ENCODE assay signal across 14 mouse cellular contexts in the genomic region with DNA sequence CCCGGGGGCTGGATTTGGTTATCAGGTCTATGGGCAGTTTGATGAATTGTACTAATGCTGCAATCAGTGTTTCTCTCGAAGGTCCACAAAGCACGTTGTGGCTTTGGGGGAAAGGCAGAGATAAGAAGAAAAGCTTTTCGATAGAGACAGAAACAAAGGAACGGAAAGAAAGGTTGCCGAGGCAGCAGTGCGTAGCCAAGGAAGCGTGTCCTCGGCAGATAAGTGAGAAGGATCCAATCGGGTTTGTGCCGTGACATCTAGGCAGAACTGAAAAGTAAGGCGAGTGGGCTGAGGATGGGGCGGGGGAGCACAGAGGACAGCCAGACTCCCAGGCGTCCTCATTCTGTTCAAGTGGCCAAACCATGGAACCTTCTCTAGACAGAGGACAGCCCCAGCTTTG.
A peak's percentile ranks its signal among the peaks of the same experiment; 100 is the strongest.
DNase-seq lines count a peak whose midpoint lies in the region; ATAC-seq and TF ChIP-seq lines count a peak whose summit lies in the region.
"Had no signal": no experiment of that assay in that cellular context is flagged by ENCODE, and none has a peak within 500 bp of the region (broad histone marks: within the 10 kb centered on the region; RNA-seq: fewer than 3 reads in every experiment).

No protein-coding gene starts in this region.

- no peaks in the 10 kb centered on the region for H3K9me3 ChIP-seq in intestine, postnatal 0 days (ENCODE audit: control insufficient read depth)
- H3K9me3 ChIP-seq in intestine, embryonic 15.5 days = no peaks in the 10 kb centered on the region
- H3K9me3 ChIP-seq in neural tube, embryonic 14.5 days (ENCODE audit: control insufficient read depth, low read length) = no peaks in the 10 kb centered on the region
- H3K9me3 ChIP-seq: embryonic facial prominence, embryonic 15.5 days had no signal

- no peak for DNase-seq in retina, postnatal 1 day
- no peak for DNase-seq in adrenal gland, postnatal 4 days (ENCODE audit: low spot score in 2 of 2)
- DNase-seq: cerebellum, postnatal 36 days; heart, adult 2 months; kidney, adult 11 months; right cerebral cortex, postnatal 14 days; thymus, postnatal 36 days had no signal

- H3K4me3 ChIP-seq in intestine, postnatal 0 days (ENCODE audit: low read depth, low read length) = no peak overlapping the region
- H3K4me3 ChIP-seq in intestine, embryonic 15.5 days (replicated peaks) = no peak overlapping the region
- H3K4me3 ChIP-seq in neural tube, embryonic 14.5 days (ENCODE audit: low read depth, low read length) = no peak overlapping the region
- H3K4me3 ChIP-seq: embryonic facial prominence, embryonic 15.5 days; heart, adult 2 months had no signal

- TF ChIP-seq CTCF in intestine, postnatal 0 days (IDR thresholded peaks at IDR 0.05; ENCODE audit: low read depth) = no peak

- H3K27me3 ChIP-seq in intestine, postnatal 0 days (replicated peaks; ENCODE audit: control insufficient read depth, insufficient read depth, low read length) = no peaks in the 10 kb centered on the region
- no peaks in the 10 kb centered on the region for H3K27me3 ChIP-seq in intestine, embryonic 15.5 days (replicated peaks)
- H3K27me3 ChIP-seq in neural tube, embryonic 14.5 days (ENCODE audit: control insufficient read depth, insufficient read depth, low read length) = no peaks in the 10 kb centered on the region
- H3K27me3 ChIP-seq: embryonic facial prominence, embryonic 15.5 days had no signal

- H3K9ac ChIP-seq in intestine, postnatal 0 days (ENCODE audit: low read depth, low read length) = no peak overlapping the region
- H3K9ac ChIP-seq in intestine, embryonic 15.5 days = no peak overlapping the region
- no peak overlapping the region for H3K9ac ChIP-seq in neural tube, embryonic 14.5 days (replicated peaks; ENCODE audit: low read depth, low read length)
- H3K9ac ChIP-seq: embryonic facial prominence, embryonic 15.5 days had no signal

- 59% methylated on average over 14 of the region's 14 CpGs for WGBS in intestine, postnatal 0 days
- WGBS in intestine, embryonic 15.5 days = 71% methylated on average over 14 of the region's 14 CpGs
- 40% methylated on average over 14 of the region's 14 CpGs for WGBS in neural tube, embryonic 14.5 days

- H3K4me1 ChIP-seq in intestine, postnatal 0 days (replicated peaks; ENCODE audit: control insufficient read depth, insufficient read depth, low read length) = 0 out of 2 replicates have a peak, but pooled peaks cover 3% of the 10 kb centered on the region
- peaks cover 11% of the 10 kb centered on the region; the same call in 1 of the 2 replicates for H3K4me1 ChIP-seq in intestine, embryonic 15.5 days (replicated peaks)
- H3K4me1 ChIP-seq in neural tube, embryonic 14.5 days (ENCODE audit: control insufficient read depth, insufficient read depth, low read length) = peaks cover 6% of the 10 kb centered on the region; the same call in 1 of the 2 replicates
- H3K4me1 ChIP-seq: embryonic facial prominence, embryonic 15.5 days had no signal

- 0 out of 2 replicates have a peak overlapping the region, but pooled peaks have one; percentile 17 for H3K4me2 ChIP-seq in intestine, postnatal 0 days (replicated peaks; ENCODE audit: low read depth)
- no peak overlapping the region for H3K4me2 ChIP-seq in intestine, embryonic 15.5 days (replicated peaks)
- no peak overlapping the region for H3K4me2 ChIP-seq in neural tube, embryonic 14.5 days (ENCODE audit: low read depth, low read length)
- H3K4me2 ChIP-seq: embryonic facial prominence, embryonic 15.5 days had no signal

- no peak; the same call in 1 of the 2 replicates for ATAC-seq in intestine, postnatal 0 days
- ATAC-seq in intestine, embryonic 15.5 days = no peak
- ATAC-seq in common myeloid progenitor, adult 5-6 weeks (replicated peaks; ENCODE audit: low read depth, poor library complexity, severe bottlenecking) = peak; percentile 73
- peak; percentile 68 for ATAC-seq in megakaryocyte progenitor cell, adult 5-6 weeks (replicated peaks; ENCODE audit: poor library complexity)
- peak; percentile 30; the same call in 1 of the 2 replicates for ATAC-seq in neural tube, embryonic 14.5 days (ENCODE audit: low read depth)
- ATAC-seq: forebrain, embryonic 16.5 days had no signal

- H3K36me3 ChIP-seq in intestine, postnatal 0 days (ENCODE audit: control insufficient read depth, insufficient read depth) = no peaks in the 10 kb centered on the region
- no peaks in the 10 kb centered on the region for H3K36me3 ChIP-seq in intestine, embryonic 15.5 days
- H3K36me3 ChIP-seq in neural tube, embryonic 14.5 days (ENCODE audit: control insufficient read depth, insufficient read depth, low read length) = no peaks in the 10 kb centered on the region
- H3K36me3 ChIP-seq: embryonic facial prominence, embryonic 15.5 days had no signal

- H3K27ac ChIP-seq in intestine, postnatal 0 days (ENCODE audit: low read depth, low read length) = no peak overlapping the region
- no peak overlapping the region for H3K27ac ChIP-seq in intestine, embryonic 15.5 days
- H3K27ac ChIP-seq in neural tube, embryonic 14.5 days (ENCODE audit: low read depth, low read length) = peak overlapping the region; percentile 24; the same call in 1 of the 2 replicates
- H3K27ac ChIP-seq: embryonic facial prominence, embryonic 15.5 days; heart, adult 2 months had no signal

Comparison
In these comparisons a context has a peak if more than half of its experiments do, and no peak if none do; other contexts are left out.
1. ATAC-seq: peak in common myeloid progenitor, adult 5-6 weeks (single experiment), megakaryocyte progenitor cell, adult 5-6 weeks (single experiment) and neural tube, embryonic 14.5 days (single experiment); none in intestine, postnatal 0 days (single experiment) and intestine, embryonic 15.5 days (single experiment).